Mouse (Mus musculus) heart, embryonic 12.5 days (tissue): Measurements from ENCODE around the gene Olfr747. TPM values are rescaled to one million over a fixed set of nuclear protein-coding genes. Genes with fewer than 3 reads are reported as not detected.
"Not testable (repeated sequence)": the region's sequence is repeated elsewhere in the genome, so short reads cannot be mapped to it uniquely, and the experiment has no call there.

Experiments
- ATAC-seq: fragments of 200-750 bp; cut with Nextera tagmentation; 2 replicates; pipeline ENCODE4 v1.8.0; 2017; ENCODE audit warnings: moderate TSS enrichment, moderate library complexity; ENCODE audit not compliant: insufficient number of reproducible peaks, low FRiP score
- H3K27ac ChIP-seq: fragments of 300-500 bp; sonication (generic); 2 replicates; pipeline ENCODE4 v1.5.1; 2016; ENCODE audit warnings: mild to moderate bottlenecking, moderate library complexity; ENCODE audit not compliant: poor library complexity, severe bottlenecking
- H3K27me3 ChIP-seq: fragments of 300-500 bp; sonication (generic); replicated peaks from 2 replicates; pipeline ENCODE4 v1.6.1; 2016; ENCODE audit warnings: mild to moderate bottlenecking, moderate library complexity
- H3K36me3 ChIP-seq: fragments of 300-500 bp; sonication (generic); 2 replicates; pipeline ENCODE4 v1.6.1; 2016; ENCODE audit warnings: mild to moderate bottlenecking, moderate library complexity
- H3K4me1 ChIP-seq: fragments of 300-500 bp; sonication (generic); replicated peaks from 2 replicates; pipeline ENCODE4 v1.6.1; 2016; ENCODE audit warnings: mild to moderate bottlenecking
- H3K4me2 ChIP-seq: fragments of 300-500 bp; sonication (generic); 2 replicates; pipeline ENCODE4 v1.6.1; 2016; ENCODE audit warnings: mild to moderate bottlenecking, moderate library complexity
- H3K4me3 ChIP-seq: fragments of 300-500 bp; sonication (generic); 2 replicates; pipeline ENCODE4 v1.5.1; 2016; ENCODE audit warnings: mild to moderate bottlenecking
- H3K9ac ChIP-seq: fragments of 300-500 bp; sonication (generic); 2 replicates; pipeline ENCODE4 v1.6.1; 2016; ENCODE audit warnings: mild to moderate bottlenecking, moderate library complexity
- H3K9me3 ChIP-seq: fragments of 300-500 bp; sonication (generic); replicated peaks from 2 replicates; pipeline ENCODE4 v1.6.1; 2016; ENCODE audit warnings: mild to moderate bottlenecking, moderate library complexity
- WGBS: fragments of 180-500 bp; shearing (Covaris S2); methylation state at CpG from one replicate; pipeline ENCODE4 v1.1.7; 2016; 5-methylcytosine and 5-hydroxymethylcytosine counted together
- polyA plus RNA-seq: library from polyadenylated mRNA; unstranded; fragments of >200 nt; fragmentation: Nextera tagmentation; extraction: Ambion mirVana; gene quantifications from 2 replicates; pipeline ENCODE4 v1.2.1, GENCODE M21; 2016

Gene Olfr747
- not detected in 2 replicates for polyA plus RNA-seq

- no peak within 1 kb of the TSS for H3K4me2 ChIP-seq
- H3K9ac ChIP-seq: no peak within 1 kb of the TSS
- no peaks in the 10 kb centered on the region for H3K27me3 ChIP-seq
- peaks cover 3% of the 10 kb centered on the region; the same call in 1 of the 2 replicates for H3K9me3 ChIP-seq
- WGBS: 81% methylated on average over 3 of the region's 3 CpGs
- ATAC-seq: no peak
- H3K4me1 ChIP-seq: no peaks in the 10 kb centered on the region
- H3K4me3 ChIP-seq: no peak within 1 kb of the TSS
- H3K36me3 ChIP-seq: no peaks in the 10 kb centered on the region
- no peak within 1 kb of the TSS for H3K27ac ChIP-seq
Observed at GRCm38 (mm10) chr14:50693106-50693505, at the start of gene Olfr747. TSS of gene Olfr747 (minus strand) at chr14:50693206.

DNA sequence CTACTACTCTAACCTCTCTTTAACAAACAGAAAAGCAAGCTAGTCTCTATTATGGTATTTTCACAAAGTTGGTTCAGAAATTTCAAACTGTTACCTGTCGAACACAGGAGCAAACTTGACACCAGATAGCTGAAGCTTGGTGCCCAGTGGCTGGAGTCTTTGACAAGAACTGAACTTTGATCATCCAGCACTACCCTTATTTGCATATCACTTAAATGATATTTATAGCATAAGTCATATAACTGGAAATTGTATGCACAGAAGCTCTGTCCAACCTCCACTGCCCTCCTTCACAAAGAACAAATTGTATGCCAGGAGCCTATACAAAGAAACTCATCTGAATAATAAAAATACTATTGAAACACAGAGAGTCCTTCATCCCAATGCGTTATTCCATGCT is 48.6 kb upstream of the Olfr747 start:
- no peaks in the 10 kb centered on the region for H3K4me1 ChIP-seq
- H3K27me3 ChIP-seq: no peaks in the 10 kb centered on the region
- no peak overlapping the region for H3K4me3 ChIP-seq
- no peaks in the 10 kb centered on the region for H3K36me3 ChIP-seq
- no peak for ATAC-seq
- H3K9me3 ChIP-seq: no peaks in the 10 kb centered on the region
- 57% methylated on average over 2 of the region's 2 CpGs for WGBS
- H3K9ac ChIP-seq: no peak overlapping the region
- no peak overlapping the region for H3K27ac ChIP-seq
- H3K4me2 ChIP-seq: no peak overlapping the region

- no peaks in the 10 kb centered on the region for H3K9me3 ChIP-seq
- no peaks in the 10 kb centered on the region for H3K36me3 ChIP-seq
- H3K27me3 ChIP-seq: no peaks in the 10 kb centered on the region
- WGBS: 63% methylated on average over 2 of the region's 2 CpGs
- H3K9ac ChIP-seq: no peak overlapping the region
- H3K27ac ChIP-seq: no peak overlapping the region
- no peak overlapping the region for H3K4me2 ChIP-seq
- no peak overlapping the region for H3K4me3 ChIP-seq
- no peak for ATAC-seq
- H3K4me1 ChIP-seq: no peaks in the 10 kb centered on the region
Observed at GRCm38 (mm10) chr14:50740334-50740733, 47.3 kb upstream of the Olfr747 start.

GRCm38 (mm10) chr14:50722371-50722770 is 29.4 kb upstream of the Olfr747 start:
- H3K9ac ChIP-seq, H3K4me1 ChIP-seq, H3K27ac ChIP-seq, H3K4me3 ChIP-seq, H3K4me2 ChIP-seq, ATAC-seq, H3K36me3 ChIP-seq, H3K9me3 ChIP-seq, H3K27me3 ChIP-seq: not testable (repeated sequence)
- WGBS: 61% methylated on average over 4 of the region's 4 CpGs

GRCm38 (mm10) chr14:50719875-50720274 is 26.9 kb upstream of the Olfr747 start:
- not testable (repeated sequence) for H3K9ac ChIP-seq, H3K36me3 ChIP-seq, H3K9me3 ChIP-seq, H3K4me1 ChIP-seq, H3K27ac ChIP-seq, H3K27me3 ChIP-seq, ATAC-seq, H3K4me3 ChIP-seq, H3K4me2 ChIP-seq
- WGBS: 85% methylated on average over 15 of the region's 15 CpGs

DNA sequence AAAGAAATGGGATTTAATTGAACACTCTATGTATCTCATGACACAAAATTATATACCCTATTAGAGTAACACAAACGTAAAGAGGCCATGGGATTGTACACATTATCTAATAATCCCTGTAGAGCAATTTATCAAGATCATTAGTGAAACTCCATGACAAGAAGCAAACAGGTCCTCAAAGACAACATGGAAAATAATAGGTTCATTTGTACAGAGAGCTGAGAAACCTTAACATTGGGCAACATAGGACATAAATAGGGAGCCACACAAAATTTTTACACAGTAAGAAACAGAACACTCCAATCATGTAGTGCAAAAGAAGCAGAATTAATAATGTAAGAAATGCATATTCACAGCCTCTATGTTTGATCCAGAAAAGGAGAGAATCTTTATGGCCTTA is 14.1 kb upstream of the Olfr747 start, which contains the start of gene Olfr748:
Olfr748 (plus strand) TSS at position 301 of the 400 bp plus-strand sequence.
- no peak for ATAC-seq
- no peak within 1 kb of the TSS for H3K4me2 ChIP-seq
- H3K9me3 ChIP-seq: peaks cover 2% of the 10 kb centered on the region; the same call in 1 of the 2 replicates
- H3K27me3 ChIP-seq: no peaks in the 10 kb centered on the region
- H3K27ac ChIP-seq: no peak within 1 kb of the TSS
- no peak within 1 kb of the TSS for H3K4me3 ChIP-seq
- H3K9ac ChIP-seq: no peak within 1 kb of the TSS
- no peaks in the 10 kb centered on the region for H3K4me1 ChIP-seq
- WGBS: 47% methylated on average over 1 of the region's 1 CpGs
- H3K36me3 ChIP-seq: no peaks in the 10 kb centered on the region

DNA sequence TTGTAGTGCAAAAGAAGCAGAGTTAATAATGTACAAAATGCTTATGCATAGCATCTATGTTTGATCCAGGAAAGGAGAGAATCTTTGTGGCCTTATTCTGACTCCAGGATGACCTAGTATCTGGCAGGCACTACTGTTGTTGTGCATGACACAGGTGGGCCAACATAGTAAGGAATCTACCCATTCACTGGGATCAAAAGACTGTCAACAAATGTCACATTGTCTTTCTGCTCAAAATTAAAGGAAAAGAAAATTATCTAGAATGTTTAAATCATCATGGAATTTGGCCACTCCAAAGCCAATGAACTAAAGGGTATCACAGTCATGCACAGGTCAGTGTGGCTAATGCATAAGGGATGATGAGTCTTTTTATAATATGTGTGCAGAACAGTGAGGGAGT is 46.2 kb downstream of the Olfr747 start, which contains the start of gene Olfr746:
Olfr746 (plus strand) TSS at position 301 of the 400 bp plus-strand sequence.
- Histone ChIP-seq H3K4me3 (no peak within 1 kb of the TSS), H3K9ac (no peak within 1 kb of the TSS), H3K4me1 (no peaks in the 10 kb centered on the region), H3K9me3 (no peaks in the 10 kb centered on the region), H3K36me3 (no peaks in the 10 kb centered on the region), H3K27ac (no peak within 1 kb of the TSS), H3K27me3 (no peaks in the 10 kb centered on the region), H3K4me2 (no peak within 1 kb of the TSS)
- no peak for ATAC-seq

DNA sequence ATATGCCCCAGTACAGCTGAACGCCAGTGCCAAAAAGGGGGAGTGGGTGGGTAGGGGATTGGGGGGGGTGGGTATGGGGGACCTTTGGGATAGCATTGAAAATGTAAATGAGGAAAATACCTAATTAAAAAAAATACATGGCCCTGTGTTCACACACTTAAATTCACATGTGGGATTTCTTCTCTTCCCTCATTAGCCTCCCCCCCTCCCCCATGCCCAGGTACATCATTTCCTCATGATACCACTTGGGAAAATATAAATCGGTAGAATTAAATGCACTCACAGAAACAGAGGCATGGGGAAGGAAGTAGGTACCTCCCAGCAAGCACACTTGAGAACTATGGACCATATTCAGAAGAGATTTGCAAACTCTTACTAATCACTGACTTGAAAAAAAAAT is 53.9 kb downstream of the Olfr747 start, which contains the start of gene Olfr745:
Olfr745 (plus strand) TSS at position 301 of the 400 bp plus-strand sequence.
- no peaks in the 10 kb centered on the region for H3K27me3 ChIP-seq
- no peak within 1 kb of the TSS for H3K9ac ChIP-seq
- H3K4me2 ChIP-seq: no peak within 1 kb of the TSS
- no peaks in the 10 kb centered on the region for H3K4me1 ChIP-seq
- ATAC-seq: no peak
- no peak within 1 kb of the TSS for H3K4me3 ChIP-seq
- H3K27ac ChIP-seq: no peak within 1 kb of the TSS
- no peaks in the 10 kb centered on the region for H3K36me3 ChIP-seq
- WGBS: 71% methylated on average over 2 of the region's 2 CpGs
- H3K9me3 ChIP-seq: no peaks in the 10 kb centered on the region

Other genes starting within 250 kb of the Olfr747 start
- not detected in 2 replicates for gene Olfr740, start 247.7 kb downstream of the Olfr747 start, polyA plus RNA-seq
- not detected in 2 replicates for gene Olfr741, start 220.5 kb downstream of the Olfr747 start, polyA plus RNA-seq
- gene Olfr742, start 189.6 kb downstream of the Olfr747 start, polyA plus RNA-seq: not detected in 2 replicates
- gene Olfr743, start 171.4 kb downstream of the Olfr747 start, polyA plus RNA-seq: not detected in 2 replicates
- gene Olfr744, start 78.3 kb downstream of the Olfr747 start, polyA plus RNA-seq: not detected in 2 replicates
- gene Olfr745, start 53.8 kb downstream of the Olfr747 start, polyA plus RNA-seq: not detected in 2 replicates
- not detected in 2 replicates for gene Olfr746, start 46.1 kb downstream of the Olfr747 start, polyA plus RNA-seq
- not detected in 2 replicates for gene Olfr748, start 14.2 kb upstream of the Olfr747 start, polyA plus RNA-seq
- not detected in 2 replicates for gene Olfr749, start 51.9 kb upstream of the Olfr747 start, polyA plus RNA-seq
- 46.1 and 48.1 TPM in 2 replicates for gene Ttc5, start 92.3 kb upstream of the Olfr747 start, polyA plus RNA-seq
- not detected in 2 replicates for gene Ccnb1ip1, start 114.5 kb upstream of the Olfr747 start, polyA plus RNA-seq
- gene Parp2, start 114.6 kb upstream of the Olfr747 start, polyA plus RNA-seq: 40.4 and 41.2 TPM in 2 replicates
- 6.0 and 6.1 TPM in 2 replicates for gene Tep1, start 177.4 kb upstream of the Olfr747 start, polyA plus RNA-seq
- gene Klhl33, start 204.3 kb upstream of the Olfr747 start, polyA plus RNA-seq: 0.08 and 0.09 TPM in 2 replicates
- gene Osgep, start 231.7 kb upstream of the Olfr747 start, polyA plus RNA-seq: 108 and 111 TPM in 2 replicates
- 152 and 159 TPM in 2 replicates for gene Apex1, start 231.8 kb upstream of the Olfr747 start, polyA plus RNA-seq
- 33.6 and 37.3 TPM in 2 replicates for gene Pip4p1, start 237.7 kb upstream of the Olfr747 start, polyA plus RNA-seq
- 39.0 and 43.8 TPM in 2 replicates for gene Pnp, start 237.9 kb upstream of the Olfr747 start, polyA plus RNA-seq